Mouse (Mus musculus) liver, embryonic 14.5 days (tissue): ENCODE results near the gene Prpf3. TPM values are rescaled to one million over a fixed set of nuclear protein-coding genes. Genes with fewer than 3 reads are reported as not detected.
A peak's percentile ranks its signal among the peaks of the same experiment; 100 is the strongest.

Source experiments
- ATAC-seq: fragments of 200-750 bp; cut with Nextera tagmentation; 2 replicates; pipeline ENCODE4 v1.8.0; 2017; ENCODE audit warnings: moderate number of reproducible peaks, mild to moderate bottlenecking, moderate library complexity; ENCODE audit not compliant: insufficient read depth
- DNase-seq, 3 experiments: peaks; one replicate each; pipeline ENCODE4 v3.0.0-alpha.2; 2012 to 2013; ENCODE audit warnings: low read depth in 3 of 3, low spot score in 3 of 3
- H3K27ac ChIP-seq: fragments of 300-500 bp; sonication (generic); 2 replicates; pipeline ENCODE4 v1.5.1; 2014; ENCODE audit warnings: moderate library complexity, mild to moderate bottlenecking, control low read depth, inconsistent platforms
- H3K27me3 ChIP-seq: fragments of 300-500 bp; sonication (generic); 2 replicates; pipeline ENCODE4 v1.6.1; 2014; ENCODE audit warnings: mild to moderate bottlenecking, low read length, moderate library complexity; ENCODE audit not compliant: control insufficient read depth, insufficient read depth
- H3K36me3 ChIP-seq: fragments of 300-500 bp; sonication (generic); replicated peaks from 2 replicates; pipeline ENCODE4 v1.6.1; 2014; ENCODE audit warnings: low read depth; ENCODE audit not compliant: control insufficient read depth, insufficient read depth
- H3K4me1 ChIP-seq, 2 experiments: fragments of 200-500 bp in 1 of 2; fragments of 300-500 bp in 1 of 2; sonication (generic) in 1 of 2; replicated peaks; 2 replicates each; pipeline ENCODE4 v1.6.1; 2012 to 2014; ENCODE audit warnings: antibody characterized with exemption in 1 of 2, inconsistent platforms in 1 of 2, low read length in 1 of 2; ENCODE audit not compliant: control insufficient read depth in 2 of 2, insufficient read depth in 2 of 2
- H3K4me2 ChIP-seq: fragments of 300-500 bp; sonication (generic); 2 replicates; pipeline ENCODE4 v1.6.1; 2014; ENCODE audit warnings: low read depth, mild to moderate bottlenecking, control low read depth, moderate library complexity
- H3K4me3 ChIP-seq, 2 experiments: fragments of 200-500 bp in 1 of 2; fragments of 300-500 bp in 1 of 2; sonication (generic) in 1 of 2; 2 replicates each; pipeline ENCODE4 v1.5.1; 2012 to 2014; ENCODE audit warnings: low read depth in 2 of 2, low read length in 2 of 2, mild to moderate bottlenecking in 2 of 2, control low read depth in 1 of 2, inconsistent platforms in 1 of 2, moderate library complexity in 1 of 2; ENCODE audit not compliant: insufficient read depth in 1 of 2
- H3K9ac ChIP-seq: fragments of 300-500 bp; sonication (generic); replicated peaks from 2 replicates; pipeline ENCODE4 v1.6.1; 2014; ENCODE audit warnings: mild to moderate bottlenecking, control low read depth, moderate library complexity
- H3K9me3 ChIP-seq: fragments of 300-500 bp; sonication (generic); 2 replicates; pipeline ENCODE4 v1.6.1; 2016; ENCODE audit warnings: low read length, mixed read lengths; ENCODE audit not compliant: control insufficient read depth
- CTCF ChIP-seq: IDR thresholded peaks from 2 replicates; pipeline ENCODE4 v1.5.1; 2016; ENCODE audit warnings: antibody characterized with exemption, low read depth, control low read depth
- EP300 ChIP-seq: IDR thresholded peaks from 2 replicates; pipeline ENCODE4 v1.6.1; 2016; ENCODE audit warnings: antibody characterized with exemption, low read depth
- WGBS: fragments of 180-500 bp; shearing (Covaris S2); extraction: QIAGEN DNeasy Blood & Tissue Kit; methylation state at CpG from one replicate; pipeline ENCODE4 v1.1.7; 2014; ENCODE audit not compliant: insufficient replicate concordance; 5-methylcytosine and 5-hydroxymethylcytosine counted together
- polyA plus RNA-seq, 2 experiments: library from polyadenylated mRNA; depleted of rRNA in 1 of 2; stranded (reverse) in 1 of 2; unstranded in 1 of 2; fragments of >200 nt; fragmentation: Nextera tagmentation in 1 of 2; extraction: Ambion mirVana in 1 of 2; gene quantifications; 2 replicates each; pipeline versions ENCODE4 v1.2.1 to v1.2.3; 2012 to 2014

Gene Prpf3
- polyA plus RNA-seq, 2 experiments: 18.9 to 27.2 TPM

GRCm38 (mm10) chr3:95887596-95887995 lies 31.9 kb upstream of the Prpf3 start:
- Histone ChIP-seq H3K36me3 (no peaks in the 10 kb centered on the region), H3K4me1 (peaks cover 10 to 18% of the 10 kb centered on the region in 2 experiments), H3K9ac (no peak overlapping the region), H3K27ac (no peak overlapping the region), H3K9me3 (no peaks in the 10 kb centered on the region), H3K4me3 (no peak overlapping the region), H3K4me2 (no peak overlapping the region), H3K27me3 (peaks cover 2% of the 10 kb centered on the region; the same call in 1 of the 2 replicates)
- DNase-seq (no peak), ATAC-seq (no peak)
- TF ChIP-seq EP300 (no peak), CTCF (no peak)
- WGBS: 63% methylated on average over 4 of the region's 4 CpGs

GRCm38 (mm10) chr3:95884400-95884799 lies 28.7 kb upstream of the Prpf3 start:
- TF ChIP-seq EP300 (no peak), CTCF (no peak)
- Histone ChIP-seq H3K4me3 (no peak overlapping the region), H3K9me3 (no peaks in the 10 kb centered on the region), H3K9ac (no peak overlapping the region), H3K4me1 (peaks cover 9 to 12% of the 10 kb centered on the region in 2 experiments), H3K27me3 (peaks cover 10% of the 10 kb centered on the region), H3K27ac (no peak overlapping the region), H3K4me2 (no peak overlapping the region), H3K36me3 (no peaks in the 10 kb centered on the region)
- ATAC-seq (no peak), DNase-seq (no peak)
- WGBS: 70% methylated on average over 5 of the region's 5 CpGs

DNA sequence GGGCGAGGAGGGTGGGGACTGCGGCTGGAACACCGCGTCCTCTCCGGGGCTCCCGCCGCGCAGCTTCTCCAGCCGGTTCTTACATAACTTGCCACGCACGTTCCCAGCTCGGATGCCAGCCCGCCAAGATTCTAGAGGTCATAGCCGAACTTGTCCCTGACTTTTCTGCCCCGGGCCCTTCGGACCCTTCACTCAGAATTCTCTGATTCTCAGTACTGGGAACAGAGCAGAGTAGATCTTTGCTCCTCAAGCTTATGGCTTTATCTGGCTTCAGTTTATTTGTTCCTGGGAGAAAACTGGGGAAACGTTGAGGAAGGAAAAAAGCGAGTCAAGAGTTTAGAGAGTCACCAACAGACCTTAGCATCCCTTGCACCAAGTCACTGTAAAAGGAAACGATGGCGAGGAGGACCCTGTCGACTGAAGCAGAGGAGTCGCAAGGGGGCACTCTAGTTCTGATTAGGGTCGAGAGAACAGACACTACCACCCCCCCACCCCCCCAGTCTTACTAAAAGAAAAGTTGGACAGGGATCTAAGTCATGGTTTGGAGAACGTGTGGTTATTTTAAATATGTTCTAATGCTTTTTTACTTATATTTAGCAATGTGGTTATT lies 27.2 kb upstream of the Prpf3 start:
- H3K9me3 ChIP-seq: no peaks in the 10 kb centered on the region
- 2% methylated on average over 24 of the region's 24 CpGs for WGBS
- no peak overlapping the region for H3K27ac ChIP-seq
- ATAC-seq: no peak
- no peak for DNase-seq
- H3K36me3 ChIP-seq: no peaks in the 10 kb centered on the region
- H3K9ac ChIP-seq: no peak overlapping the region; the same call in 1 of the 2 replicates
- TF ChIP-seq CTCF (peak; percentile 52), EP300 (no peak)
- H3K4me1 ChIP-seq: peaks cover 9 to 12% of the 10 kb centered on the region in 2 experiments
- H3K27me3 ChIP-seq: peaks cover 10% of the 10 kb centered on the region
- H3K4me2 ChIP-seq: peak overlapping the region; percentile 86
- peak overlapping the region; percentile 21 to 49 for H3K4me3 ChIP-seq

- TF ChIP-seq EP300: no peak
- TF ChIP-seq CTCF: no peak
- H3K4me3 ChIP-seq: peak within 1 kb of the TSS; percentile 42 to 49
- peak; percentile 79 to 82 (median 82) for DNase-seq
- H3K27ac ChIP-seq: no peak within 1 kb of the TSS
- ATAC-seq: peak; percentile 95
- no peaks in the 10 kb centered on the region for H3K9me3 ChIP-seq
- peaks cover 9 to 12% of the 10 kb centered on the region in 2 experiments for H3K4me1 ChIP-seq
- WGBS: under 1% methylated on average over 66 of the region's 66 CpGs
- H3K9ac ChIP-seq: no peak within 1 kb of the TSS; the same call in none of the 2 replicates
- no peaks in the 10 kb centered on the region for H3K36me3 ChIP-seq
- H3K27me3 ChIP-seq: peaks cover 10% of the 10 kb centered on the region
- H3K4me2 ChIP-seq: peak within 1 kb of the TSS; percentile 86
Observed at GRCm38 (mm10) chr3:95881979-95882815, 26.5 kb upstream of the Prpf3 start, which contains the start of gene Ciart. TSS of gene Ciart (minus strand) at chr3:95882251.

DNA sequence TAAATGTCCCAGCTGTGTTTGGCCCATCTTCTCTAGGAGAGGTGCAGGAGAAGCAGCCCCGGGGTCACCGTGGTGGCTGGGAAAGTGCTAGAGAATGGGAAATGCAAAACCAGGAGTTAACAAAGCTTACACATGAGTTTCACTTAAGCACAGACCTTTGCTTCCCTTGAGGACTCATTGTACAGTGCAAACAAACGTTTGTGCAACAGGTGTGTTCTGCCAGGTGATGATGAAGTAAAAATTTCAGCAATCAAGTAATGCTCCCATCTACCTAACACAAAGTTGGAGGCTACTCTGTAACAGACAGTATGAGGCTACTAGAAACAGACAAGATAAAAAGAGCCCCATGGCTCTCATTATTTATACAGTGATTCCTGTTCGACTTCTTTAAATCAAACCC lies 23.4 kb upstream of the Prpf3 start:
- no peak for DNase-seq
- ATAC-seq: no peak
- Histone ChIP-seq H3K9ac (no peak overlapping the region), H3K9me3 (no peaks in the 10 kb centered on the region), H3K4me3 (no peak overlapping the region), H3K4me1 (peaks cover 14 to 20% of the 10 kb centered on the region in 2 experiments), H3K27ac (no peak overlapping the region), H3K36me3 (no peaks in the 10 kb centered on the region), H3K4me2 (no peak overlapping the region), H3K27me3 (peaks cover 10% of the 10 kb centered on the region)
- TF ChIP-seq CTCF (no peak), EP300 (no peak)
- WGBS: 70% methylated on average over 4 of the region's 4 CpGs
